Mouse (Mus musculus) CH12.LX (cell line): ENCODE results near the gene Arih1.

ENCODE experiments used
- CTCF ChIP-seq, 2 experiments: IDR thresholded peaks in 1 of 2; conservative IDR thresholded peaks in 1 of 2; 2 replicates each; pipeline ENCODE4 v1.5.1; 2011 to 2012; ENCODE audit warnings: low read depth in 2 of 2, low read length in 2 of 2, improper control_type of control experiment in 1 of 2, inconsistent platforms in 1 of 2, mild to moderate bottlenecking in 1 of 2, moderate library complexity in 1 of 2
- POLR2A ChIP-seq: IDR thresholded peaks from 2 replicates; pipeline ENCODE4 v1.6.1; 2011; ENCODE audit warnings: low read depth, mild to moderate bottlenecking, improper control_type of control experiment, low read length

- TF ChIP-seq CTCF (conservative IDR thresholded peaks at IDR 0.05 in 1 of 2, IDR thresholded peaks at IDR 0.05 in 1 of 2; ENCODE audit: low read depth in 2 of 2, low read length in 2 of 2) (no peak), POLR2A (no peak)
These were observed 99.0 kb downstream of the Arih1 start for GRCm38 (mm10) chr9:59387461-59387860.
